Mouse (Mus musculus) MEL (cell line): ENCODE results near the gene Tbc1d17. TPM values are rescaled to one million over a fixed set of nuclear protein-coding genes. Genes with fewer than 3 reads are reported as not detected.

Experiments
- DNase-seq: peaks from one replicate; pipeline ENCODE4 v3.0.0; 2011; ENCODE audit warnings: low read depth, low spot score
- H3K27ac ChIP-seq: 2 replicates; pipeline ENCODE4 v1.5.1; 2012; ENCODE audit warnings: low read depth, mild to moderate bottlenecking, control low read depth, low read length, moderate library complexity; ENCODE audit not compliant: control insufficient read depth
- H3K27me3 ChIP-seq, 2 experiments: fragments of 150-350 bp in 1 of 2; sonication (generic) in 1 of 2; 2 replicates each; pipeline ENCODE4 v1.6.1; 2012; ENCODE audit warnings: low read length in 2 of 2, mild to moderate bottlenecking in 2 of 2, improper control_type of control experiment in 1 of 2, moderate library complexity in 1 of 2; ENCODE audit not compliant: insufficient read depth in 2 of 2, control insufficient read depth in 1 of 2
- H3K36me3 ChIP-seq, 2 experiments: 2 replicates each; pipeline ENCODE4 v1.6.1; 2012 to 2014; ENCODE audit warnings: low read length in 2 of 2, improper control_type of control experiment in 1 of 2, inconsistent platforms in 1 of 2, mild to moderate bottlenecking in 1 of 2; ENCODE audit not compliant: insufficient read depth in 2 of 2, control insufficient read depth in 1 of 2
- H3K4me1 ChIP-seq, 2 experiments: fragments of 150-350 bp in 1 of 2; sonication (generic) in 1 of 2; 2 replicates each; pipeline ENCODE4 v1.6.1; 2012; ENCODE audit warnings: low read length in 2 of 2, improper control_type of control experiment in 1 of 2, mild to moderate bottlenecking in 1 of 2; ENCODE audit not compliant: insufficient read depth in 2 of 2, control insufficient read depth in 1 of 2
- H3K4me3 ChIP-seq, 2 experiments: fragments of 150-350 bp in 1 of 2; sonication (generic) in 1 of 2; 2 replicates each; pipeline ENCODE4 v1.5.1; 2012; ENCODE audit warnings: low read depth in 2 of 2, low read length in 2 of 2, mild to moderate bottlenecking in 2 of 2, moderate library complexity in 2 of 2, control low read depth in 1 of 2, improper control_type of control experiment in 1 of 2; ENCODE audit not compliant: control insufficient read depth in 1 of 2, insufficient read depth in 1 of 2
- H3K79me2 ChIP-seq: 2 replicates; pipeline ENCODE4 v1.6.1; 2012; ENCODE audit warnings: mild to moderate bottlenecking, low read length, moderate library complexity; ENCODE audit not compliant: control insufficient read depth, poor library complexity, insufficient read depth
- H3K9ac ChIP-seq: 2 replicates; pipeline ENCODE4 v1.6.1; 2012; ENCODE audit warnings: low read depth, mild to moderate bottlenecking, control low read depth, low read length, moderate library complexity; ENCODE audit not compliant: control insufficient read depth, poor library complexity, severe bottlenecking
- H3K9me3 ChIP-seq: fragments of 150-350 bp; sonication (generic); replicated peaks from 2 replicates; pipeline ENCODE4 v1.6.1; 2012; ENCODE audit warnings: mild to moderate bottlenecking, low read length, improper control_type of control experiment, moderate library complexity; ENCODE audit not compliant: insufficient read depth
- BHLHE40 ChIP-seq: IDR thresholded peaks from 2 replicates; pipeline ENCODE4 v1.6.1; 2012; ENCODE audit warnings: low read depth, mild to moderate bottlenecking, inconsistent platforms, low read length, improper control_type of control experiment, borderline replicate concordance
- CHD1 ChIP-seq: IDR thresholded peaks from 2 replicates; pipeline ENCODE4 v1.6.1; 2012; ENCODE audit warnings: low read depth, mild to moderate bottlenecking, inconsistent platforms, low read length, improper control_type of control experiment
- CHD2 ChIP-seq: IDR thresholded peaks from 2 replicates; pipeline ENCODE4 v1.6.1; 2011; ENCODE audit warnings: low read length, improper control_type of control experiment
- CTCF ChIP-seq, 3 experiments: IDR thresholded peaks in 2 of 3; conservative IDR thresholded peaks in 1 of 3; 2 replicates each; pipeline ENCODE4 v1.5.1; 2011 to 2012; ENCODE audit warnings: low read length in 3 of 3, low read depth in 2 of 3, mild to moderate bottlenecking in 2 of 3, improper control_type of control experiment in 1 of 3, inconsistent platforms in 1 of 3, mixed read lengths in 1 of 3, moderate library complexity in 1 of 3; ENCODE audit not compliant: control insufficient read depth in 1 of 3, insufficient read depth in 1 of 3, poor library complexity in 1 of 3, severe bottlenecking in 1 of 3
- EP300 ChIP-seq, 2 experiments: IDR thresholded peaks; 2 replicates each; pipeline ENCODE4 v1.6.1; 2011; ENCODE audit warnings: improper control_type of control experiment in 2 of 2, low read length in 2 of 2, low read depth in 1 of 2, mild to moderate bottlenecking in 1 of 2
- ETS1 ChIP-seq: IDR thresholded peaks from 2 replicates; pipeline ENCODE4 v1.6.1; 2012; ENCODE audit warnings: low read depth, mild to moderate bottlenecking, inconsistent platforms, low read length, improper control_type of control experiment, moderate library complexity
- GABPA ChIP-seq: IDR thresholded peaks from 2 replicates; pipeline ENCODE4 v1.6.1; 2012; ENCODE audit warnings: low read depth, mild to moderate bottlenecking, inconsistent platforms, low read length, improper control_type of control experiment, moderate library complexity
- GATA1 ChIP-seq: IDR thresholded peaks from 2 replicates; pipeline ENCODE4 v1.6.1; 2011; ENCODE audit warnings: low read depth, low read length, improper control_type of control experiment
- HCFC1 ChIP-seq: IDR thresholded peaks from 2 replicates; pipeline ENCODE4 v1.6.1; 2012; ENCODE audit warnings: low read depth, mild to moderate bottlenecking, inconsistent platforms, low read length, improper control_type of control experiment, moderate library complexity
- JUND ChIP-seq: IDR thresholded peaks from 2 replicates; pipeline ENCODE4 v1.6.1; 2011; ENCODE audit warnings: low read depth, mild to moderate bottlenecking, improper control_type of control experiment, low read length
- KAT2A ChIP-seq: conservative IDR thresholded peaks from 2 replicates; pipeline ENCODE4 v1.6.1; 2012; ENCODE audit warnings: low read depth, low read length, improper control_type of control experiment, inconsistent platforms
- MAFK ChIP-seq: IDR thresholded peaks from 2 replicates; pipeline ENCODE4 v1.6.1; 2011; ENCODE audit warnings: low read depth, mild to moderate bottlenecking, low read length, improper control_type of control experiment, borderline replicate concordance
- MAZ ChIP-seq: IDR thresholded peaks from 2 replicates; pipeline ENCODE4 v1.6.1; 2012; ENCODE audit warnings: low read depth, mild to moderate bottlenecking, inconsistent platforms, low read length, improper control_type of control experiment
- MEF2A ChIP-seq: IDR thresholded peaks from 2 replicates; pipeline ENCODE4 v1.6.1; 2014; ENCODE audit warnings: low read depth, mild to moderate bottlenecking, inconsistent platforms, low read length, improper control_type of control experiment; ENCODE audit not compliant: poor library complexity, insufficient replicate concordance, severe bottlenecking; ENCODE audit errors: extremely low read depth
- MXI1 ChIP-seq: IDR thresholded peaks from 2 replicates; pipeline ENCODE4 v1.6.1; 2011; ENCODE audit warnings: mild to moderate bottlenecking, low read depth, low read length, improper control_type of control experiment
- NELFE ChIP-seq: IDR thresholded peaks from 2 replicates; pipeline ENCODE4 v1.6.1; 2011; ENCODE audit warnings: low read depth, low read length, improper control_type of control experiment
- POLR2A ChIP-seq, 2 experiments: IDR thresholded peaks; 2 replicates each; pipeline ENCODE4 v1.6.1; 2011 to 2012; ENCODE audit warnings: low read length in 2 of 2, mild to moderate bottlenecking in 2 of 2, control low read depth in 1 of 2, improper control_type of control experiment in 1 of 2, low read depth in 1 of 2, moderate library complexity in 1 of 2; ENCODE audit not compliant: control insufficient read depth in 1 of 2, insufficient read depth in 1 of 2, poor library complexity in 1 of 2
- POLR2AphosphoS2 ChIP-seq: IDR thresholded peaks from 2 replicates; pipeline ENCODE4 v1.6.1; 2011; ENCODE audit warnings: low read length, improper control_type of control experiment
- POLR2AphosphoS5 ChIP-seq: IDR thresholded peaks from 2 replicates; pipeline ENCODE4 v1.6.1; 2012; ENCODE audit warnings: low read depth, borderline replicate concordance, mild to moderate bottlenecking, inconsistent platforms, low read length, moderate library complexity, mixed read lengths
- RCOR1 ChIP-seq: IDR thresholded peaks from 2 replicates; pipeline ENCODE4 v1.6.1; 2012; ENCODE audit warnings: low read depth, mild to moderate bottlenecking, inconsistent platforms, low read length, improper control_type of control experiment
- SIN3A ChIP-seq: IDR thresholded peaks from 2 replicates; pipeline ENCODE4 v1.6.1; 2012; ENCODE audit warnings: low read length, improper control_type of control experiment, inconsistent platforms
- TAL1 ChIP-seq: IDR thresholded peaks from 2 replicates; pipeline ENCODE4 v1.6.1; 2012; ENCODE audit warnings: mild to moderate bottlenecking, inconsistent platforms, low read length, moderate library complexity, mixed read lengths
- TBP ChIP-seq: IDR thresholded peaks from 2 replicates; pipeline ENCODE4 v1.8.0; 2011; ENCODE audit warnings: low read depth, low read length, improper control_type of control experiment
- TCF12 ChIP-seq: IDR thresholded peaks from 2 replicates; pipeline ENCODE4 v1.6.1; 2014; ENCODE audit warnings: low read depth, mild to moderate bottlenecking, inconsistent platforms, low read length, improper control_type of control experiment, moderate library complexity
- UBTF ChIP-seq: IDR thresholded peaks from 2 replicates; pipeline ENCODE4 v1.6.1; 2012; ENCODE audit warnings: low read depth, mild to moderate bottlenecking, inconsistent platforms, low read length, improper control_type of control experiment, moderate library complexity, borderline replicate concordance; ENCODE audit not compliant: insufficient read depth
- USF1 ChIP-seq: IDR thresholded peaks from 2 replicates; pipeline ENCODE4 v1.6.1; 2014; ENCODE audit warnings: low read depth, mild to moderate bottlenecking, inconsistent platforms, low read length, improper control_type of control experiment, moderate library complexity
- USF2 ChIP-seq, 2 experiments: IDR thresholded peaks; 2 replicates each; pipeline ENCODE4 v1.6.1; 2011 to 2012; ENCODE audit warnings: improper control_type of control experiment in 2 of 2, low read length in 2 of 2, borderline replicate concordance in 1 of 2, inconsistent platforms in 1 of 2, low read depth in 1 of 2, mild to moderate bottlenecking in 1 of 2; ENCODE audit not compliant: insufficient read depth in 1 of 2
- ZC3H11A ChIP-seq: IDR thresholded peaks from 2 replicates; pipeline ENCODE4 v1.6.1; 2012; ENCODE audit warnings: low read depth, mild to moderate bottlenecking, inconsistent platforms, low read length, improper control_type of control experiment
- ZKSCAN1 ChIP-seq: IDR thresholded peaks from 2 replicates; pipeline ENCODE4 v1.6.1; 2012; ENCODE audit warnings: low read depth, mild to moderate bottlenecking, inconsistent platforms, low read length, improper control_type of control experiment, moderate library complexity
- ZMIZ1 ChIP-seq: IDR thresholded peaks from 2 replicates; pipeline ENCODE4 v1.6.1; 2012; ENCODE audit warnings: low read depth, mild to moderate bottlenecking, inconsistent platforms, low read length, improper control_type of control experiment, moderate library complexity
- ZNF384 ChIP-seq: IDR thresholded peaks from 2 replicates; pipeline ENCODE4 v1.6.1; 2012; ENCODE audit warnings: low read depth, mild to moderate bottlenecking, inconsistent platforms, low read length, improper control_type of control experiment
- polyA plus RNA-seq, 2 experiments: library from polyadenylated mRNA; stranded (reverse) in 1 of 2; unstranded in 1 of 2; fragments of >175 nt in 1 of 2; fragments of >200 nt in 1 of 2; gene quantifications; 2 replicates each; pipeline versions ENCODE4 v1.2.1 to v1.2.4; 2012; ENCODE audit warnings: low replicate concordance in 2 of 2, low read depth in 1 of 2; ENCODE audit not compliant: insufficient read length in 2 of 2, insufficient read depth in 1 of 2, missing spikeins in 1 of 2
- total RNA-seq: library from RNA; depleted of rRNA; stranded (reverse); fragments of 300-350 nt; gene quantifications from 2 replicates; pipeline ENCODE4 v1.2.3, GENCODE M21; 2012

The Tbc1d17 gene
- total and polyA plus RNA-seq, 3 experiments = 16.7 to 29.5 TPM; not detected in 1

GRCm38 (mm10) chr7:44857042-44857552 lies 8.2 kb upstream of the Tbc1d17 start, which contains the start of gene Pnkp (continued):
- no peak for TF ChIP-seq MEF2A
- TF ChIP-seq BHLHE40 = no peak
- TF ChIP-seq MAZ = 0 out of 2 replicates have a peak, but pooled peaks have one; percentile 26
- no peak for TF ChIP-seq USF1
- no peak for TF ChIP-seq USF2 (IDR thresholded peaks at IDR 0.05; ENCODE audit: borderline replicate concordance in 1 of 2, insufficient read depth in 1 of 2, low read depth in 1 of 2, low read length in 2 of 2)
- TF ChIP-seq SIN3A = peak; percentile 78
- peak in 1 of 2 experiments; percentile 12; a peak in 1 of 4 replicates for TF ChIP-seq EP300 (IDR thresholded peaks at IDR 0.05; ENCODE audit: low read depth in 1 of 2, low read length in 2 of 2)
- no peak for TF ChIP-seq KAT2A
- TF ChIP-seq ZC3H11A = no peak
- no peak for TF ChIP-seq GATA1
- TF ChIP-seq, all 39 proteins: peak for 13

GRCm38 (mm10) chr7:44856265-44856916 lies 7.5 kb upstream of the Tbc1d17 start:
- Histone ChIP-seq H3K27me3 (no peaks in the 10 kb centered on the region), H3K9me3 (no peaks in the 10 kb centered on the region), H3K4me3 (peak overlapping the region; percentile 83 to 84), H3K36me3 (peaks cover 0 to 15% of the 10 kb centered on the region in 2 experiments; a peak in 2 of 4 replicates), H3K9ac (peak overlapping the region; percentile 80), H3K27ac (peak overlapping the region; percentile 71), H3K79me2 (peaks cover 12% of the 10 kb centered on the region), H3K4me1 (peaks cover 5 to 21% of the 10 kb centered on the region in 2 experiments)
- DNase-seq = peak; percentile 83
- no peak for TF ChIP-seq UBTF
- no peak for TF ChIP-seq ZMIZ1
- TF ChIP-seq GATA1 = peak; percentile 28; the same call in 1 of the 2 replicates
- no peak for TF ChIP-seq TBP
- TF ChIP-seq BHLHE40 = no peak
- TF ChIP-seq ZKSCAN1 = no peak; the same call in 1 of the 2 replicates
- TF ChIP-seq EP300 (IDR thresholded peaks at IDR 0.05; ENCODE audit: low read depth in 1 of 2, low read length in 2 of 2) = peak; percentile 17 to 22; a peak in 3 of 4 replicates
- TF ChIP-seq CTCF (IDR thresholded peaks at IDR 0.05 in 2 of 3, conservative IDR thresholded peaks at IDR 0.05 in 1 of 3; ENCODE audit: control insufficient read depth in 1 of 3, insufficient read depth in 1 of 3, low read depth in 2 of 3, low read length in 3 of 3, poor library complexity in 1 of 3, severe bottlenecking in 1 of 3) = no peak
- TF ChIP-seq TCF12 = peak; percentile 69; the same call in 1 of the 2 replicates
- TF ChIP-seq POLR2A (IDR thresholded peaks at IDR 0.05; ENCODE audit: control insufficient read depth in 1 of 2, insufficient read depth in 1 of 2, low read depth in 1 of 2, low read length in 2 of 2, poor library complexity in 1 of 2) = no peak
- TF ChIP-seq TAL1 = peak; percentile 22; the same call in 1 of the 2 replicates
- no peak for TF ChIP-seq ETS1
- no peak for TF ChIP-seq HCFC1
- no peak for TF ChIP-seq POLR2AphosphoS5
- TF ChIP-seq NELFE = no peak
- TF ChIP-seq MXI1 = peak; percentile 11; the same call in 1 of the 2 replicates
- no peak for TF ChIP-seq ZC3H11A
- TF ChIP-seq CHD1 = no peak
- TF ChIP-seq RCOR1 = no peak
- TF ChIP-seq CHD2 = 0 out of 2 replicates have a peak, but pooled peaks have one; percentile 23
- TF ChIP-seq USF1 = no peak; the same call in 1 of the 2 replicates
- TF ChIP-seq USF2 (IDR thresholded peaks at IDR 0.05; ENCODE audit: borderline replicate concordance in 1 of 2, insufficient read depth in 1 of 2, low read depth in 1 of 2, low read length in 2 of 2) = no peak
- TF ChIP-seq GABPA = no peak
- peak; percentile 96 for TF ChIP-seq ZNF384
- no peak for TF ChIP-seq MAFK
- TF ChIP-seq JUND = no peak
- TF ChIP-seq POLR2AphosphoS2 = peak; percentile 18; the same call in 1 of the 2 replicates
